29 mouse cellular contexts compared by ENCODE assay signal in the genomic region with DNA sequence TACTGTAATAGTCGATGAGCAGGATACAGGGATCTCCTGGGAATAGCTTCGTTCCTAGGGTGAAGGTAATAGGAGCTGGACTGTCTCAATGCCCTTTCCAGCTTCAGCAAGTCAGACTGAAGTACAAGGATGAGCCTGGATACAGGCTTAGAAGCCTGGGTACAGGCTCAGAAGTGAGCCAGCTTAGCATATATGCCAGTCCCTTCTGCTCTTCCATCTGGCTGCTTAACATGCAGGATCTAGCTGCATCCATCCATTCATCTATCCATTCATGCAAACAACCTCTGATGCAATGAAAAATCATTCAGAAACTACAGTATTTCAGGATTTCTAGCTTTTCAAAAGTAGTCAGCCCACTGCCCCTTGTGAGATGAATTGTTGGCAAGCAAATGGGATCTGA.
DNase-seq lines count a peak whose midpoint lies in the region; ATAC-seq and TF ChIP-seq lines count a peak whose summit lies in the region.
"Had no signal": no experiment of that assay in that cellular context is flagged by ENCODE, and none has a peak within 500 bp of the region (broad histone marks: within the 10 kb centered on the region; RNA-seq: fewer than 3 reads in every experiment).

No protein-coding gene starts in this region.

- H3K9ac ChIP-seq in forebrain, embryonic 13.5 days = no peak overlapping the region
- no peak overlapping the region for H3K9ac ChIP-seq in forebrain, embryonic 15.5 days (replicated peaks)
- H3K9ac ChIP-seq: embryonic facial prominence, embryonic 13.5 days; heart, embryonic 15.5 days; hindbrain, embryonic 12.5 days; intestine, embryonic 15.5 days; limb, embryonic 12.5 days; lung, embryonic 15.5 days; stomach, embryonic 15.5 days had no signal

- TF ChIP-seq CTCF in spleen, adult 2 months (IDR thresholded peaks at IDR 0.05; ENCODE audit: extremely low read depth, insufficient read depth, insufficient read length, insufficient replicate concordance) = no peak

- WGBS in forebrain, embryonic 13.5 days = 91% methylated on average over 2 of the region's 2 CpGs
- WGBS in forebrain, embryonic 15.5 days = 93% methylated on average over 2 of the region's 2 CpGs
- WGBS in spleen, adult 2 months = 89% methylated on average over 2 of the region's 2 CpGs

- no peaks in the 10 kb centered on the region for H3K4me1 ChIP-seq in forebrain, embryonic 13.5 days
- H3K4me1 ChIP-seq in forebrain, embryonic 15.5 days = no peaks in the 10 kb centered on the region
- peaks cover 30% of the 10 kb centered on the region for H3K4me1 ChIP-seq in spleen, adult 2 months (ENCODE audit: control insufficient read depth, insufficient read depth, insufficient read length)
- H3K4me1 ChIP-seq: embryonic facial prominence, embryonic 13.5 days; heart, embryonic 10.5 days; heart, embryonic 15.5 days; hindbrain, embryonic 12.5 days; intestine, embryonic 15.5 days; limb, embryonic 12.5 days; lung, embryonic 15.5 days; midbrain, embryonic 10.5 days; stomach, embryonic 15.5 days had no signal

- ATAC-seq in forebrain, embryonic 13.5 days = peak; percentile 55; the same call in 1 of the 2 replicates
- no peak for ATAC-seq in forebrain, embryonic 15.5 days (replicated peaks)
- ATAC-seq: hindbrain, postnatal 0 days; intestine, embryonic 15.5 days; midbrain, embryonic 16.5 days had no signal

- H3K36me3 ChIP-seq in forebrain, embryonic 13.5 days (ENCODE audit: poor library complexity, severe bottlenecking) = no peaks in the 10 kb centered on the region
- H3K36me3 ChIP-seq in forebrain, embryonic 15.5 days = no peaks in the 10 kb centered on the region
- H3K36me3 ChIP-seq in spleen, adult 2 months (ENCODE audit: control insufficient read depth, insufficient read depth, low read length) = no peaks in the 10 kb centered on the region
- H3K36me3 ChIP-seq: embryonic facial prominence, embryonic 13.5 days; G1E; heart, embryonic 10.5 days; heart, embryonic 15.5 days; hindbrain, embryonic 12.5 days; intestine, embryonic 15.5 days; limb, embryonic 12.5 days; lung, embryonic 15.5 days; midbrain, embryonic 10.5 days; stomach, embryonic 15.5 days had no signal

- no peak overlapping the region for H3K27ac ChIP-seq in forebrain, embryonic 13.5 days
- no peak overlapping the region; the same call in 1 of the 2 replicates for H3K27ac ChIP-seq in forebrain, embryonic 15.5 days (replicated peaks)
- H3K27ac ChIP-seq in spleen, adult 2 months (ENCODE audit: insufficient read depth, low read length) = peak overlapping the region; percentile 94
- H3K27ac ChIP-seq: embryonic facial prominence, embryonic 13.5 days; heart, embryonic 10.5 days; heart, embryonic 15.5 days; hindbrain, embryonic 12.5 days; hindbrain, postnatal 0 days; intestine, embryonic 15.5 days; limb, embryonic 12.5 days; lung, embryonic 15.5 days; midbrain, embryonic 10.5 days; stomach, embryonic 15.5 days had no signal

- DNase-seq in layer of hippocampus, adult 11-12 months (ENCODE audit: low spot score) = peak; percentile 23
- DNase-seq in layer of hippocampus, adult 9-10 months (ENCODE audit: low spot score) = no peak
- no peak for DNase-seq in spleen, adult 2 months (ENCODE audit: low read depth in 1 of 2, low spot score in 2 of 2)
- no peak for DNase-seq in spleen, adult 12 weeks (ENCODE audit: low spot score)
- DNase-seq in urinary bladder, postnatal 25 days (ENCODE audit: low spot score) = no peak
- DNase-seq in thymus, adult 18-20 months = no peak
- DNase-seq: adrenal gland, postnatal 10 days; cerebellum, adult 18-20 months; cerebellum, postnatal 10 days; gastrocnemius, postnatal 25 days; heart, adult 11 months; kidney, adult 2 months; kidney, postnatal 36 days; right cerebral cortex, adult 18-20 months; thymus, postnatal 25 days had no signal

- H3K4me2 ChIP-seq in forebrain, embryonic 13.5 days = no peak overlapping the region
- no peak overlapping the region for H3K4me2 ChIP-seq in forebrain, embryonic 15.5 days (replicated peaks)
- H3K4me2 ChIP-seq: embryonic facial prominence, embryonic 13.5 days; heart, embryonic 15.5 days; hindbrain, embryonic 12.5 days; intestine, embryonic 15.5 days; limb, embryonic 12.5 days; lung, embryonic 15.5 days; stomach, embryonic 15.5 days had no signal

- no peaks in the 10 kb centered on the region for H3K27me3 ChIP-seq in forebrain, embryonic 13.5 days
- H3K27me3 ChIP-seq in forebrain, embryonic 15.5 days = no peaks in the 10 kb centered on the region
- no peaks in the 10 kb centered on the region for H3K27me3 ChIP-seq in spleen, adult 2 months (ENCODE audit: control insufficient read depth, insufficient read depth, low read length)
- H3K27me3 ChIP-seq: embryonic facial prominence, embryonic 13.5 days; hindbrain, embryonic 12.5 days; limb, embryonic 12.5 days; stomach, embryonic 15.5 days had no signal

- no peak for TF ChIP-seq POLR2A in spleen, adult 2 months (IDR thresholded peaks at IDR 0.05; ENCODE audit: low read depth, low read length)

- H3K9me3 ChIP-seq in forebrain, embryonic 13.5 days (replicated peaks) = no peaks in the 10 kb centered on the region
- H3K9me3 ChIP-seq in forebrain, embryonic 15.5 days = no peaks in the 10 kb centered on the region
- H3K9me3 ChIP-seq: embryonic facial prominence, embryonic 13.5 days; heart, embryonic 10.5 days; heart, embryonic 15.5 days; hindbrain, embryonic 12.5 days; intestine, embryonic 15.5 days; limb, embryonic 12.5 days; lung, embryonic 15.5 days; midbrain, embryonic 10.5 days; stomach, embryonic 15.5 days had no signal

- H3K4me3 ChIP-seq in forebrain, embryonic 13.5 days = no peak overlapping the region
- H3K4me3 ChIP-seq in forebrain, embryonic 15.5 days = no peak overlapping the region
- no peak overlapping the region for H3K4me3 ChIP-seq in spleen, adult 2 months (ENCODE audit: extremely low read depth, insufficient read depth, insufficient read length)
- H3K4me3 ChIP-seq: embryonic facial prominence, embryonic 13.5 days; heart, embryonic 10.5 days; heart, embryonic 15.5 days; hindbrain, embryonic 12.5 days; intestine, embryonic 15.5 days; limb, embryonic 12.5 days; lung, embryonic 15.5 days; midbrain, embryonic 10.5 days; stomach, embryonic 15.5 days had no signal
